Mouse (Mus musculus) embryonic facial prominence, embryonic 14.5 days (tissue): ENCODE data around the gene Babam2. TPM values are rescaled to one million over a fixed set of nuclear protein-coding genes. Genes with fewer than 3 reads are reported as not detected.
A peak's percentile ranks its signal among the peaks of the same experiment; 100 is the strongest.

ENCODE experiments used
- ATAC-seq: fragments of 200-750 bp; cut with Nextera tagmentation; 2 replicates; pipeline ENCODE4 v1.8.0; 2017; ENCODE audit warnings: low read depth, moderate number of reproducible peaks, moderate TSS enrichment
- DNase-seq: peaks from one replicate; pipeline ENCODE4 v3.0.0-alpha.2; 2015; ENCODE audit warnings: low spot score
- H3K27ac ChIP-seq: fragments of 300-500 bp; sonication (generic); replicated peaks from 2 replicates; pipeline ENCODE4 v1.5.1; 2014; ENCODE audit warnings: low read depth, mild to moderate bottlenecking, low read length, moderate library complexity
- H3K27me3 ChIP-seq: fragments of 300-500 bp; sonication (generic); replicated peaks from 2 replicates; pipeline ENCODE4 v1.6.1; 2014; ENCODE audit warnings: low read length; ENCODE audit not compliant: control insufficient read depth, insufficient read depth
- H3K36me3 ChIP-seq: fragments of 300-500 bp; sonication (generic); 2 replicates; pipeline ENCODE4 v1.6.1; 2014; ENCODE audit warnings: low read length, mixed read lengths; ENCODE audit not compliant: control insufficient read depth, insufficient read depth
- H3K4me1 ChIP-seq: fragments of 300-500 bp; sonication (generic); 2 replicates; pipeline ENCODE4 v1.6.1; 2014; ENCODE audit warnings: antibody characterized with exemption, low read length; ENCODE audit not compliant: control insufficient read depth, insufficient read depth
- H3K4me2 ChIP-seq: fragments of 300-500 bp; sonication (generic); 2 replicates; pipeline ENCODE4 v1.6.1; 2014; ENCODE audit warnings: low read depth, mild to moderate bottlenecking, low read length, moderate library complexity, mixed read lengths
- H3K4me3 ChIP-seq: fragments of 300-500 bp; sonication (generic); 2 replicates; pipeline ENCODE4 v1.5.1; 2014; ENCODE audit warnings: low read depth, mild to moderate bottlenecking, low read length
- H3K9ac ChIP-seq: fragments of 300-500 bp; sonication (generic); 2 replicates; pipeline ENCODE4 v1.6.1; 2014; ENCODE audit warnings: low read depth, mild to moderate bottlenecking, low read length, moderate library complexity, mixed read lengths
- H3K9me3 ChIP-seq: fragments of 300-500 bp; sonication (generic); 2 replicates; pipeline ENCODE4 v1.6.1; 2016; ENCODE audit warnings: low read length; ENCODE audit not compliant: control insufficient read depth
- WGBS: fragments of 180-500 bp; shearing (Covaris S2); extraction: QIAGEN DNeasy Blood & Tissue Kit; methylation state at CpG from one replicate; pipeline ENCODE4 v1.1.7; 2014; 5-methylcytosine and 5-hydroxymethylcytosine counted together
- polyA plus RNA-seq: library from polyadenylated mRNA; unstranded; fragments of >200 nt; fragmentation: Nextera tagmentation; extraction: Ambion mirVana; gene quantifications from 2 replicates; pipeline ENCODE4 v1.2.1, GENCODE M21; 2014

The Babam2 gene
- polyA plus RNA-seq, 1 experiment from 2014 or later, result 37.6 TPM

DNA sequence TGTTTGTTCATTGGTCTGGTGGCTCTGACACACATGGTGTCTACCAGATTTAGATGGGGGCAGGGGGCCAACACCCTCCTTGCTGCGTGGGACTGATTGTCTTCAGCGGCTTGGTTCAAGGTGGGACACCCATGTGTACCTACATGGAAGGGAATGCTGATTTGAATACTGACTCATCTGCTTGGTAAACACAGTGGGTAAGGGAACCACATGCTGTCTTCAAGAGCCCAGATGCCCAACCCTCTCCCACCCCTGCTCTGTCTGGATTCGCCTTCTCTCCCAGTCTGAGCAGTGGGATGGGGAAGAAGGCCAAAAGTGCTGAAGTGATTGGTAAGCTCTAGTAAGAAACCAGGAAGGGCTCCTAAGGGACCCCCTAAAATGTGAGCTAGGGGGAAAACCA, 373.3 kb downstream of the Babam2 start:
- DNase-seq (no peak), ATAC-seq (no peak)
- Histone ChIP-seq H3K9ac (no peak overlapping the region), H3K4me3 (no peak overlapping the region), H3K27ac (no peak overlapping the region; the same call in 1 of the 2 replicates), H3K4me1 (peaks cover 9% of the 10 kb centered on the region; the same call in 1 of the 2 replicates), H3K36me3 (no peaks in the 10 kb centered on the region), H3K27me3 (no peaks in the 10 kb centered on the region), H3K4me2 (no peak overlapping the region), H3K9me3 (no peaks in the 10 kb centered on the region)
- 87% methylated on average over 3 of the region's 3 CpGs for WGBS

DNA sequence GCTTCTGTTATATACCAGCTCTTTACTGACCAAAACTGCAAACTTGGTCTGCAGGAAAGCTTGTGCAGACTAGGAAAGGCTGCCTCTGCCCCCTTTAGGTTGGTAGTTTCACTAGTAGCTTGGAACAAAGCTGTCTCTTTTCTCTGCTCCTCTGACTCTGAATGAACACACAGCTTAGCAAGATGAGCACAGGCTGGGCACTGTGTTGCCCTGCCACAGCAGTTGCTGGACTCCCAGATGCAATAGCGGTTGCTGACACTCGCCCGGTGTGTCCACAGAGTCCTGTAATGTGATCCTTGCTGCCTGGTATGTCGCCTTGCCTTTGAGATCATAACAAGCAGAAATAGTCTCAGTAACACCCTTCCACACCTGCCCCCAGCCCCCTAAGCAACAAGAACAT, 373.8 kb downstream of the Babam2 start:
- ATAC-seq (no peak), DNase-seq (peak; percentile 46)
- WGBS, result 37% methylated on average over 4 of the region's 4 CpGs
- no peaks in the 10 kb centered on the region for H3K27me3 ChIP-seq
- no peak overlapping the region for H3K4me3 ChIP-seq
- H3K9me3 ChIP-seq, result no peaks in the 10 kb centered on the region
- no peak overlapping the region for H3K4me2 ChIP-seq
- H3K36me3 ChIP-seq, result no peaks in the 10 kb centered on the region
- H3K9ac ChIP-seq, result no peak overlapping the region
- peaks cover 6% of the 10 kb centered on the region; the same call in 1 of the 2 replicates for H3K4me1 ChIP-seq
- no peak overlapping the region for H3K27ac ChIP-seq

DNA sequence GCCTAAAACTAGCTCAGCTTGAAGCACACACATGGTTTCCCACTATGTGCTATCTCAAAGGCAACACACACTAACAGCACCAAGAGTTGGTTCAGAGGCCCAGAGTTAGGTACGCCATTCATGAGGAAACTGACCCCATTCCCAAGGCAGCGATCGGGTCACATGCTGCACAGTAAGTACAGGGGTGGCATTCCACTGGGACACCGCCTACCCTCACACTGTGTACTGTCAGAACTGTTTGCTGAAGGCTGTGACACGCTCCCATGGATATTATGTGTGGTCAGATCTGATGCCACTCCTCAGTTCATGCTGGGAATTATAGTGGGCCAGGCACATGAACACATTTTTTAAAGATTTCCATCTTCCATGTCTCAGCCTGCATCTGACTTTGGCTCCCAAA, 374.3 kb downstream of the Babam2 start:
- no peak overlapping the region for H3K4me3 ChIP-seq
- H3K36me3 ChIP-seq, result no peaks in the 10 kb centered on the region
- H3K4me2 ChIP-seq, result no peak overlapping the region
- ATAC-seq (no peak), DNase-seq (no peak)
- H3K9ac ChIP-seq, result no peak overlapping the region
- WGBS, result 86% methylated on average over 5 of the region's 5 CpGs
- no peaks in the 10 kb centered on the region for H3K9me3 ChIP-seq
- H3K4me1 ChIP-seq, result peaks cover 1% of the 10 kb centered on the region; the same call in 1 of the 2 replicates
- H3K27me3 ChIP-seq, result no peaks in the 10 kb centered on the region
- H3K27ac ChIP-seq, result no peak overlapping the region

DNA sequence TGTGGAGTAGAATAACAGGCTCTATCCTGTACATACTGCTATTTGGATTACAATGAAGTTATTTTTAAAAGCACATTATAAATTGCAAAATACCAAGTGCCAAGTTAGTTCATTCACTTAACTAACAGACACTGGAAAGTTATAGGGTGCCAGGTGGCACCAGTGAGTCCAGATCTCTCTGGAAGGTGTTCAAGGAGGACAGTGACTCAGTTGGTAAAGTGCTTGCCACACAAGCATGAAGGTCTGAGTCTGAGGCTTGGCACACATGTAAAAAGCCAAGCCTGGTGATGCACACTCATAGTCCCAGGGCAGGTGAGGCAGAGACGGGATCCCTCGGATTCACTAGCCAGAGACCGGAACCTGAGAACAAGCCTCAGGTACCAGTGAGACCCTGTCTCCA, 375.4 kb downstream of the Babam2 start:
- DNase-seq, result no peak
- H3K4me1 ChIP-seq, result no peaks in the 10 kb centered on the region; the same call in 1 of the 2 replicates
- H3K9ac ChIP-seq, result no peak overlapping the region
- no peak for ATAC-seq
- H3K4me3 ChIP-seq, result no peak overlapping the region
- no peaks in the 10 kb centered on the region for H3K27me3 ChIP-seq
- H3K36me3 ChIP-seq, result no peaks in the 10 kb centered on the region
- no peak overlapping the region for H3K27ac ChIP-seq
- WGBS, result 97% methylated on average over 3 of the region's 3 CpGs
- no peak overlapping the region for H3K4me2 ChIP-seq
- no peaks in the 10 kb centered on the region for H3K9me3 ChIP-seq

DNA sequence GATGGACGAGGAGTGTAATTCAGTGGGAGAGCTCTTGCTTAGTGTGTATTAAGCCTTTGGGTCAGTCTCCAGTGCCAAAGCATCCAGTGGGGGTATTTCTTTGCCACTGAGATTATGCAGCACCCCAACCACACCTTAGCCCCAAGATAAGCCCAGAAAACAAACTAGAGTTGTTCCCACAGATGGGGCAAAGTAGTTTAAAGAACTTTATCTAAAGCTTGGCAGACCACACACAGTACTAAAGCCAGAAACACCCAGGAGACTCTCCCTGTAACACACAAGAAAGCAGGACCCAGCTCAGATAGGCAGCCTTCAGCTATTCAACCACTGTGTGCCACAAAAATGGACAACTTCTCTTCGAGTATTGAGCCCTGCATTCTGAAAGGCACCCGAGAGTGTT, 376.6 kb downstream of the Babam2 start:
- no peak for DNase-seq
- no peaks in the 10 kb centered on the region for H3K27me3 ChIP-seq
- no peak overlapping the region for H3K27ac ChIP-seq
- peaks cover 10% of the 10 kb centered on the region; the same call in 1 of the 2 replicates for H3K4me1 ChIP-seq
- H3K9ac ChIP-seq, result no peak overlapping the region
- H3K4me2 ChIP-seq, result no peak overlapping the region
- no peaks in the 10 kb centered on the region for H3K36me3 ChIP-seq
- WGBS, result 78% methylated on average over 3 of the region's 3 CpGs
- no peaks in the 10 kb centered on the region for H3K9me3 ChIP-seq
- no peak for ATAC-seq
- H3K4me3 ChIP-seq, result no peak overlapping the region

DNA sequence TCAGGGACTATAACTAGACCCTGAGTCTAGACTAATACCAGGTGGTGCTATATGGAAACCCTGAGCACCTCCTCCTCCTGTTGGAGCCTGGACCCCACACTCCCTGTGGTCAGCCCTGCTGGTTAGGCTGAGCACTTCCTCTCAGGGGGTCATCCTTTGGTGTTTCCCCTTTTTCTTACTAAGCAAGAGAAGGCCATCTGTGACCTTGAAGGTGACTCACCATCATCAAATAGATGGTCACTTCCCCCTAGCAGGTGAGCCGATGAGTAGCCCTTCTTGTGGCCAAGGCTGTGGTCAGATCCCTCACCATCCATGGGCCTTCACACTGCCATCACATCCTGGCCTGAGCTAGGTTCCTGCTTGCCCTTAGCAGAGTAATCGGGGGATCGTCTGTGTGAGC, 379.7 kb downstream of the Babam2 start:
- WGBS, result 81% methylated on average over 3 of the region's 3 CpGs
- H3K4me1 ChIP-seq, result peaks cover 24% of the 10 kb centered on the region
- no peak overlapping the region for H3K27ac ChIP-seq

DNA sequence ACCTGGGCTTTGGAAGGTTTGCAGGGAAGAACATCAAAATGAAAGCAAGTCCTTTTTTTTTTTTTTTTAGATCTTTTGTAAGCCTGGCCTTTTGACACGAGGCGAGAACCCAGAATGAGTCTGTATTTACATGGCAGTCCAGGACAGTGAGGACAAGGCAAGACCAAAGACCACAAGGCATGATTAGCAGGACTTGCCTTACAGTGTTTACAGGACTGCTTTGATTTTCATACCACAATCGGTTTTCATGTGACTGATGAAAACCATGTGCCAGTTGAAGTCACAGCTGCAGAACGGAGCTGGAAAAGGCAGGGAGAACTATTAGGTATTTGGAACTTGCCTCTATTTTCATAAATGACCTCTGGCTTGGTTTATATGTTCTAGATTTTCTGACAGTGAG, 381.5 kb downstream of the Babam2 start:
- ATAC-seq, result no peak

More for the DNA sequence above, 379.7 kb downstream of the Babam2 start:
- no peak for ATAC-seq
- no peak for DNase-seq
- H3K9me3 ChIP-seq, result no peaks in the 10 kb centered on the region
- H3K36me3 ChIP-seq, result no peaks in the 10 kb centered on the region
- no peaks in the 10 kb centered on the region for H3K27me3 ChIP-seq
- H3K4me2 ChIP-seq, result no peak overlapping the region
- H3K4me3 ChIP-seq, result no peak overlapping the region
- no peak overlapping the region for H3K9ac ChIP-seq

DNA sequence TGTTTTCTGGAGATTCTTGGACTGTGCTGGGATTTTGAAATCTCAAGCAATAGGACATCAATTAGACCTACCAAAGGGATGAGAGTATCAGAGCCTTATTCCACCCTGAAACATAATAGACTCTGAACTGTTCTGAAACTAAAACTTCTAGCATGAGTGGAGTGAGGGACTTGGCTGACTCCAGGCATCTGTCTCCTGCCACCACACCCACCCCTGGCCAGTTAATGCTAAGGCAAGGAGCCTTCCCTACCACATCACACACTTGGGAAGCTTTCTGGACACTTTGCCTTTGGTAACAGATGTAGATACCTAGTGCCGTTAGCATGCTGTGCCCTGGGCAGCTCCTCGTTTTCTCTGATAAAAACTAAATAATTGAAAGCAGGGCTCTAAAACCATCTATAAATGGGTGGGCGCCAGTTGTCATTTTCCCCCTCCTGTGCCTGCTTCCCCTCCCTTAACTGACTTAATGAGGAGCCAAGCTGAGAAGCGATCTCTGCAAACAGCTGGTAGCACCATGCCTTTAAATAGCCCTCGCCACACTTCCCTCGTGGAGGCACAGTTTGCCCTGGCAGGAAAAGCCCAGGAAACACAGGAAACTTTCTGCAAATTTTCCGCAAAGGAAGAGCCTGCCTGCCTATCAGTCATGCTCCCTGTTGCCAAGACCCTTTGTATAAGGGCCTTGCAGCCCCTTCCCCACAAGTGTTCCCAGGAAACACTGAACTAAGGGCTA, 383.2 kb downstream of the Babam2 start:
- WGBS, result 37% methylated on average over 7 of the region's 7 CpGs
- H3K9ac ChIP-seq, result no peak overlapping the region
- peak; percentile 56 for DNase-seq
- H3K9me3 ChIP-seq, result no peaks in the 10 kb centered on the region
- H3K27ac ChIP-seq, result peak overlapping the region; percentile 35; the same call in 1 of the 2 replicates
- no peaks in the 10 kb centered on the region for H3K36me3 ChIP-seq
- no peak overlapping the region for H3K4me2 ChIP-seq
- ATAC-seq, result no peak
- H3K27me3 ChIP-seq, result no peaks in the 10 kb centered on the region
- H3K4me3 ChIP-seq, result no peak overlapping the region
- H3K4me1 ChIP-seq, result peaks cover 45% of the 10 kb centered on the region

More for the DNA sequence above, 381.5 kb downstream of the Babam2 start:
- peak; percentile 64 for DNase-seq
- peaks cover 31% of the 10 kb centered on the region for H3K4me1 ChIP-seq
- H3K4me2 ChIP-seq, result no peak overlapping the region
- WGBS, result 35% methylated on average over 4 of the region's 4 CpGs
- no peaks in the 10 kb centered on the region for H3K36me3 ChIP-seq
- no peak overlapping the region for H3K9ac ChIP-seq
- no peak overlapping the region for H3K4me3 ChIP-seq
- H3K9me3 ChIP-seq, result no peaks in the 10 kb centered on the region
- peak overlapping the region; percentile 45 for H3K27ac ChIP-seq
- no peaks in the 10 kb centered on the region for H3K27me3 ChIP-seq

DNA sequence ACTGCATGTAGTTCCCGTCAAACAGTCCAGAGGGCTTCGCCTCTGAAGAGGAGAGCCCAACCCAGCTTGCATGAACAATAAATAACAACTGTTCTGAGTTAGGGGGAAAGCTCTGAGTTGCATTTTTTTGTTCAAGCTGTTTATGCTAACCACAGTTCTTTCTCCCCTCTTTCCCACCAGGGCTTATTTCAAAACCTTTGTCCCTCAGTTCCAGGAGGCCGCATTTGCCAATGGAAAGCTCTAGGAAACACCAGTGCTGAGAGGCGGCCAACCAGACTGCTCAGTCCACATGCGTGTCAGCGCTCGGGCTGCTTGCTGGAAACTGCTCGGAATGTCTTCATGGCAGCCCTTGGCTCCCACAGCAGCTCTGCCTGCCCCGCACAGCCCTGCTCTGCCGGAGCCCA, 386.9 kb downstream of the Babam2 start:
- H3K27ac ChIP-seq, result peak overlapping the region; percentile 88

More for the DNA sequence above, 386.9 kb downstream of the Babam2 start:
- Histone ChIP-seq H3K36me3 (no peaks in the 10 kb centered on the region), H3K9me3 (no peaks in the 10 kb centered on the region), H3K9ac (no peak overlapping the region), H3K4me1 (peaks cover 35% of the 10 kb centered on the region), H3K27me3 (no peaks in the 10 kb centered on the region), H3K4me2 (no peak overlapping the region), H3K4me3 (no peak overlapping the region)
- ATAC-seq (peak; percentile 66), DNase-seq (peak; percentile 82)
- 53% methylated on average over 10 of the region's 10 CpGs for WGBS
